Comparison of ENCODE assay signal across 8 mouse cellular contexts in genomic region chr7:80740954-80741353, GRCm38 (mm10). TPM values are rescaled to one million over a fixed set of nuclear protein-coding genes. Genes with fewer than 3 reads are reported as not detected.
DNase-seq lines count a peak whose midpoint lies in the region; ATAC-seq and TF ChIP-seq lines count a peak whose summit lies in the region.

No protein-coding gene starts in this region.

- H3K9me3 ChIP-seq in liver, embryonic 12.5 days (replicated peaks): no peaks in the 10 kb centered on the region
- H3K9me3 ChIP-seq in limb, embryonic 10.5 days (replicated peaks): no peaks in the 10 kb centered on the region

- no peaks in the 10 kb centered on the region for H3K4me1 ChIP-seq in liver, adult 2 months (ENCODE audit: control insufficient read depth, insufficient read depth, low read length)
- H3K4me1 ChIP-seq in liver, embryonic 12.5 days: no peaks in the 10 kb centered on the region; the same call in 1 of the 2 replicates
- H3K4me1 ChIP-seq in limb, embryonic 10.5 days: peaks cover 13% of the 10 kb centered on the region

- no peaks in the 10 kb centered on the region for H3K79me2 ChIP-seq in liver, adult 2 months (ENCODE audit: control insufficient read depth, insufficient read depth, low read length)

- H3K4me3 ChIP-seq in liver, adult 2 months (ENCODE audit: insufficient read depth, low read depth, low read length): no peak overlapping the region; the same call in 1 of the 2 replicates
- H3K4me3 ChIP-seq in liver, embryonic 12.5 days: no peak overlapping the region
- H3K4me3 ChIP-seq in limb, embryonic 10.5 days: no peak overlapping the region

- no peak for ATAC-seq in liver, embryonic 12.5 days

- H3K4me2 ChIP-seq in liver, embryonic 12.5 days: no peak overlapping the region

- no peak overlapping the region for H3K9ac ChIP-seq in liver, adult 2 months (ENCODE audit: low read depth, low read length)
- no peak overlapping the region for H3K9ac ChIP-seq in liver, embryonic 12.5 days

- no peaks in the 10 kb centered on the region; the same call in none of the 2 replicates for H3K36me3 ChIP-seq in liver, adult 2 months (ENCODE audit: control insufficient read depth, insufficient read depth, low read length)
- peaks cover 64% of the 10 kb centered on the region for H3K36me3 ChIP-seq in liver, embryonic 12.5 days
- H3K36me3 ChIP-seq in limb, embryonic 10.5 days: peaks cover 16% of the 10 kb centered on the region

- WGBS in liver, adult 2 months: 34% methylated on average over 7 of the region's 7 CpGs
- WGBS in liver, embryonic 12.5 days (ENCODE audit: insufficient replicate concordance): 36% methylated on average over 7 of the region's 7 CpGs
- WGBS in limb, embryonic 10.5 days: 34% methylated on average over 7 of the region's 7 CpGs

- peak; percentile 41 for DNase-seq in liver, adult 2 months (ENCODE audit: extremely low read depth, low read depth, low spot score)
- DNase-seq in cerebellum, adult 18-20 months: peak; percentile 49 to 66
- DNase-seq in gastrocnemius, adult 8-10 months (ENCODE audit: low spot score in 2 of 2): peak; percentile 45 to 57
- DNase-seq in kidney, adult 18-20 months: peak; percentile 77
- peak; percentile 49 for DNase-seq in limb, embryonic 10.5 days (ENCODE audit: low spot score)
- peak; percentile 33 for DNase-seq in ovary, postnatal 10 days (ENCODE audit: low spot score)
- peak; percentile 55 to 78 for DNase-seq in thymus, postnatal 10 days (ENCODE audit: low spot score in 2 of 2)

- H3K27me3 ChIP-seq in liver, adult 2 months (ENCODE audit: control insufficient read depth, insufficient read depth, low read length): no peaks in the 10 kb centered on the region
- no peaks in the 10 kb centered on the region for H3K27me3 ChIP-seq in liver, embryonic 12.5 days (replicated peaks)
- H3K27me3 ChIP-seq in limb, embryonic 10.5 days (ENCODE audit: low read depth, poor library complexity, severe bottlenecking): no peaks in the 10 kb centered on the region

- TF ChIP-seq CTCF in liver, adult 2 months (IDR thresholded peaks at IDR 0.05; ENCODE audit: low read depth, low read length): peak; percentile 78

- TF ChIP-seq POLR2A in liver, adult 2 months (IDR thresholded peaks at IDR 0.05; ENCODE audit: extremely low read depth, insufficient read depth, low read length): no peak

- no peak overlapping the region for H3K27ac ChIP-seq in liver, adult 2 months (replicated peaks; ENCODE audit: insufficient read depth, low read depth, low read length)
- no peak overlapping the region for H3K27ac ChIP-seq in liver, embryonic 12.5 days
- no peak overlapping the region for H3K27ac ChIP-seq in limb, embryonic 10.5 days

RNA-seq across cellular contexts. Expression of gene Crtc3, which starts 52.3 kb away (rescaled TPM):
- 3.0 and 5.4 TPM in 2 replicates for total RNA-seq in liver, adult 2 months (2014; rRNA removed)
- 8.7 and 12.9 TPM in 2 replicates for polyA plus RNA-seq in liver, adult 2 months (2012; rRNA removed)
- 7.0 and 7.1 TPM in 2 replicates for polyA plus RNA-seq in liver, embryonic 12.5 days (2016; fragmentation: Nextera tagmentation; extraction: Ambion mirVana)
- 10 to 100 TPM in 3 of 4 experiments, 1 to 10 TPM in 1; 8.9 to 11.6 (median 11.4) TPM for total RNA-seq in gastrocnemius, adult 8-10 months (2022)
- polyA plus RNA-seq in limb, embryonic 10.5 days (2016; fragmentation: Nextera tagmentation; extraction: Ambion mirVana): 13.4 and 16.0 TPM in 2 replicates
